Mouse (Mus musculus) embryo, embryonic 9.5 days (tissue): ENCODE data around the gene Gm27021.

ENCODE experiments used
- DNase-seq: peaks from one replicate; pipeline ENCODE4 v3.0.0-alpha.2; 2017; ENCODE audit errors: extremely low spot score

Gene Gm27021

GRCm38 (mm10) chr8:120566681-120567080, 101.2 kb downstream of the Gm27021 start:
- DNase-seq: no peak

DNA sequence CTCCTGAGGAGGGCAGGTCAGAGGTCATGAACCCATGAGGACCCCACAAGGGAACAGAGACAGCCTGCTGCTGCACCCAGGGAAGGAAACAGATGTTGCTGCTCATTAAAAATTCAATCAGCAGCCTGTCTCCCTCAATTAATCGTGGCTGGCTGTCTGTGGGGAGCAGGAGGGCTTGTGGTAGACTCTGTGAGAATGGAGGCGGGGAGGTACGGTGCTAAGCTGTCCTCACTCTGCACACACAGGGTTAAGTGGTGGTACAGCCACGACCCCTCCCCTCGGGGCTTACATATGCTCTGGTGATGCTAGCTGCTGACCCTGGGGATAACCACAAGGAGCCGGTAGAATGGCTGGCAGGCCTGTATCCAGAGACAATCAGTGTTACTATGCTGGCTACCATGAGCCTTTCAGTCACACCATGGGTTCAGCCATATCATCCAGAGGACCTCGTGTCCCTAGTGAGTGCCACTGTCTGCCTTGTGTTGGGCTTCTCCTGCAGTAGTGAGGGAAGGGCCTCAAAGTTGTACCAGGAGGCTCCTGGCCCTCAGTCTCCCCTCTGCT, 102.6 kb downstream of the Gm27021 start:
- DNase-seq: peak; percentile 52

- no peak for DNase-seq
These were observed 103.7 kb downstream of the Gm27021 start for GRCm38 (mm10) chr8:120563851-120564837.

GRCm38 (mm10) chr8:120563348-120563724, 104.5 kb downstream of the Gm27021 start:
- DNase-seq: peak; percentile 65

GRCm38 (mm10) chr8:120562680-120563347, 105.1 kb downstream of the Gm27021 start:
- no peak for DNase-seq

- DNase-seq: no peak
These were observed 106.1 kb downstream of the Gm27021 start for GRCm38 (mm10) chr8:120561539-120562435.

- no peak for DNase-seq
These were observed 107.3 kb downstream of the Gm27021 start for GRCm38 (mm10) chr8:120560535-120560934.

GRCm38 (mm10) chr8:120559654-120560053, 108.2 kb downstream of the Gm27021 start:
- DNase-seq: no peak
